Mouse (Mus musculus) olfactory bulb, adult 2 months (tissue): ENCODE results near the gene Prkar2a.

Experiments used
- CTCF ChIP-seq: fragments of 200-500 bp; IDR thresholded peaks from 2 replicates; pipeline ENCODE4 v1.5.1; 2012; ENCODE audit warnings: low read depth, mild to moderate bottlenecking, low read length, moderate library complexity; ENCODE audit not compliant: insufficient read depth
- POLR2A ChIP-seq: fragments of 200-500 bp; IDR thresholded peaks from 2 replicates; pipeline ENCODE4 v1.6.1; 2012; ENCODE audit warnings: mild to moderate bottlenecking, low read depth, low read length, moderate library complexity; ENCODE audit not compliant: insufficient read depth

DNA sequence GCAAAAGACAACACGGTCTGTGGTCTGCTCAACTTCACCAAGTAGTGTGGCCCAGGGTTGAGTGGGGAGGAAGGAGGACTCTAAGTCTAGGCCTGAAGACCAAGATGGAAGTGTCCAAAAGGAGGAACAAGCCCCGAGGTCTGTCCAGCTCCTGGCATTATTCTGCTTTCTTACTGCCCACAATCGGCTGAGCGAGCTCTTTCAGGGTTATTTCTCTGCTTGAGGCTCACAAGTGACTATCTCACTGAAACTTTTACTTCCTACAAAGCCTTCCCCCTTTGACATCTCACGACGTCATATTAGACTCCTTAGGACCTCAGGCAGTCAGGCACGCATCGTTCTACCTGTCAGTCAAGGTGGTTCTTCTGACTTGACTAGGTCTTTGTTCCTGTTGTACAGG is 2.3 kb downstream of the Prkar2a start:
- TF ChIP-seq CTCF, result no peak
- TF ChIP-seq POLR2A, result no peak
